Mouse (Mus musculus): ENCODE data around the gene Med27. TPM values are rescaled to one million over a fixed set of nuclear protein-coding genes. Genes with fewer than 3 reads are reported as not detected.
A peak's percentile ranks its signal among the peaks of the same experiment; 100 is the strongest.

Med27 gene
- polyA plus RNA-seq, 1 experiment from 2014 or later, result 76.0 TPM

DNA sequence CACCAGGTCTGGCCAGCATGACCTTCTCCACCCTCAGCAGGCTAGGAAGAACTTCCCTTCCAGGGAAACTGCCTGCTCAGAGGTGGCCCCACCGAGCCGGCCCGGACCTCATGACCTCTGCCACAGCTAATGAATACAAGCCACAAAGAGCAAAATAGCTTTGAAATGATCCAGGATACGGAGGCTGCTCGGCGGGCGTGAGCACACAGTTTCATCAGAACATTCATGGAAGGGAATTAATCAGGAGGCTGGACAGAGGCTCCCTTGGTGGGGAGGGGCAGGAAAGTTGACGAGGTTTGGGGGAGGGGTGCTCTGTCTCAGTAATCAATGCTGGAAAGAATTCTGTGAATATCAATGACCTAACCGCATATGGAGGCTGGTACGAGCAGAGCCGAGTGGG is 227.6 kb downstream of the Med27 start:
- Histone ChIP-seq H3K4me3 (ENCODE audit: low read depth, low read length) (no peak overlapping the region), H3K4me2 (ENCODE audit: low read depth) (peak overlapping the region; percentile 22; the same call in 1 of the 2 replicates), H3K27ac (ENCODE audit: low read depth, low read length) (peak overlapping the region; percentile 88), H3K4me1 (ENCODE audit: control insufficient read depth, insufficient read depth, low read length) (peaks cover 19% of the 10 kb centered on the region), H3K27me3 (ENCODE audit: control insufficient read depth, insufficient read depth, low read length) (no peaks in the 10 kb centered on the region), H3K9ac (ENCODE audit: low read length) (no peak overlapping the region), H3K9me3 (ENCODE audit: control insufficient read depth, low read length) (no peaks in the 10 kb centered on the region), H3K36me3 (ENCODE audit: control insufficient read depth, insufficient read depth, low read length) (no peaks in the 10 kb centered on the region)
- DNase-seq (ENCODE audit: low spot score), result peak; percentile 60
- WGBS, result 9% methylated on average over 11 of the region's 11 CpGs
- no peak for ATAC-seq (ENCODE audit: insufficient read depth, low FRiP score, low TSS enrichment)

Small RNAs within 50 kb of the gene (microRNA-seq; reads per million reads assigned to microRNA genes)
- not detected for gene Mir133c

Other genes starting within 250 kb of the Med27 start
- 12.6 and 14.3 TPM in 2 replicates for gene Setx, start 222.6 kb upstream of the Med27 start, polyA plus RNA-seq (2014; fragmentation: Nextera tagmentation; extraction: Ambion mirVana)
- gene Ntng2, start 93.8 kb upstream of the Med27 start, polyA plus RNA-seq (2014; fragmentation: Nextera tagmentation; extraction: Ambion mirVana), result 3.4 and 3.6 TPM in 2 replicates